Mouse (Mus musculus): ENCODE data around the gene Fmnl2.

DNA sequence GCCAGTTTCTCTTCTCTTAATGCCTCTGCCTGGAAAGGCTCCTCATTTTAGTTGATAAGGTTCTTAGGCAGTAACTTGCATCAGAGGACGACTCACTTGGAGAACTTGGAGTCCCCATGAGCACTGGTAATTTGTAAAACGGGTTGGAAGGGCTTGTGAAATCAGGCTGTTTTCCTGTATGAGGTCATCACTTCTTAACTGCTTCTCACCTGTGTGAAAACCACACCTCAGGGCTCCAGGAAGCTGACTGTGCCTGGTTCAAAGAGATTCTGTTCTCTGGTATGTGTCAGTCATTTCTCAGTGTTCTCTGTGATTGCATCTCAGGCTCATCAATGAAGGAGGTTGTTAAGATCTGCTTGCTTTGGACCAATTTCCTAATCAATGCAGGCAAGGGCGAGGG, 27.4 kb downstream of the Fmnl2 start:
- no peak for TF ChIP-seq CTCF (IDR thresholded peaks at IDR 0.05; ENCODE audit: low read depth, low read length)
- no peak for TF ChIP-seq POLR2A (IDR thresholded peaks at IDR 0.05; ENCODE audit: extremely low read depth, insufficient read depth, low read length)

Measured in liver, adult 2 months (tissue).